Mouse (Mus musculus) forebrain, postnatal 0 days (tissue): ENCODE data around the gene Nbea. TPM values are rescaled to one million over a fixed set of nuclear protein-coding genes. Genes with fewer than 3 reads are reported as not detected.
A peak's percentile ranks its signal among the peaks of the same experiment; 100 is the strongest.

ENCODE experiments used
- ATAC-seq: fragments of 200-750 bp; cut with Nextera tagmentation; 2 replicates; pipeline ENCODE4 v1.8.0; 2017; ENCODE audit warnings: mild to moderate bottlenecking, moderate library complexity
- DNase-seq: peaks from one replicate; pipeline ENCODE4 v3.0.0-alpha.2; 2015
- H3K27ac ChIP-seq: fragments of 300-500 bp; sonication (generic); 2 replicates; pipeline ENCODE4 v1.5.1; 2014; ENCODE audit warnings: low read depth, mild to moderate bottlenecking, antibody characterized with exemption, low read length, moderate library complexity, mixed read lengths
- H3K27me3 ChIP-seq: fragments of 300-500 bp; sonication (generic); 2 replicates; pipeline ENCODE4 v1.6.1; 2014; ENCODE audit warnings: mild to moderate bottlenecking, low read length, mixed read lengths; ENCODE audit not compliant: insufficient read depth
- H3K36me3 ChIP-seq: fragments of 300-500 bp; sonication (generic); 2 replicates; pipeline ENCODE4 v1.6.1; 2014; ENCODE audit warnings: mild to moderate bottlenecking, moderate library complexity; ENCODE audit not compliant: insufficient read depth
- H3K4me1 ChIP-seq: fragments of 300-500 bp; sonication (generic); 2 replicates; pipeline ENCODE4 v1.6.1; 2014; ENCODE audit warnings: antibody characterized with exemption; ENCODE audit not compliant: insufficient read depth
- H3K4me2 ChIP-seq: fragments of 300-500 bp; sonication (generic); 2 replicates; pipeline ENCODE4 v1.6.1; 2014; ENCODE audit warnings: low read depth, mild to moderate bottlenecking, moderate library complexity
- H3K4me3 ChIP-seq: fragments of 300-500 bp; sonication (generic); 2 replicates; pipeline ENCODE4 v1.5.1; 2014; ENCODE audit warnings: low read depth, low read length, mixed read lengths
- H3K9ac ChIP-seq: fragments of 300-500 bp; sonication (generic); 2 replicates; pipeline ENCODE4 v1.6.1; 2014; ENCODE audit warnings: mild to moderate bottlenecking
- H3K9me3 ChIP-seq: fragments of 300-500 bp; sonication (generic); 2 replicates; pipeline ENCODE4 v1.6.1; 2016; ENCODE audit warnings: low read length
- CTCF ChIP-seq: sonication (generic); IDR thresholded peaks from 2 replicates; pipeline ENCODE4 v1.5.1; 2016; ENCODE audit warnings: antibody characterized with exemption, control low read depth, low read depth
- WGBS: fragments of 180-500 bp; shearing (Covaris S2); extraction: QIAGEN DNeasy Blood & Tissue Kit; methylation state at CpG from one replicate; pipeline ENCODE4 v1.1.7; 2014; 5-methylcytosine and 5-hydroxymethylcytosine counted together
- polyA plus RNA-seq: library from polyadenylated mRNA; unstranded; fragments of >200 nt; fragmentation: Nextera tagmentation; extraction: Ambion mirVana; gene quantifications from 2 replicates; pipeline ENCODE4 v1.2.1, GENCODE M21; 2015
- total RNA-seq: library from RNA; depleted of rRNA; stranded (reverse); fragments of >200 nt; gene quantifications from 2 replicates; pipeline ENCODE4 v1.2.3, GENCODE M21; 2014

Nbea gene
- total and polyA plus RNA-seq, 2 experiments from 2014 or later = 42.3 to 198 TPM

- no peak for TF ChIP-seq CTCF
- Histone ChIP-seq H3K27me3 (no peaks in the 10 kb centered on the region), H3K4me3 (no peak overlapping the region), H3K27ac (no peak overlapping the region), H3K9me3 (no peaks in the 10 kb centered on the region), H3K36me3 (0 out of 2 replicates have a peak, but pooled peaks cover 5% of the 10 kb centered on the region), H3K9ac (no peak overlapping the region), H3K4me1 (0 out of 2 replicates have a peak, but pooled peaks cover 4% of the 10 kb centered on the region), H3K4me2 (no peak overlapping the region)
- WGBS = 46% methylated on average over 6 of the region's 6 CpGs
- ATAC-seq (no peak), DNase-seq (no peak)
These were observed 516.5 kb downstream of the Nbea start for GRCm38 (mm10) chr3:55667048-55667447.

GRCm38 (mm10) chr3:55665928-55666327 is 517.6 kb downstream of the Nbea start:
- no peak for DNase-seq
- TF ChIP-seq CTCF = no peak
- no peak for ATAC-seq
- Histone ChIP-seq H3K36me3 (0 out of 2 replicates have a peak, but pooled peaks cover 5% of the 10 kb centered on the region), H3K4me2 (no peak overlapping the region), H3K27ac (no peak overlapping the region), H3K9ac (no peak overlapping the region), H3K4me3 (no peak overlapping the region), H3K4me1 (peaks cover under 1% of the 10 kb centered on the region; the same call in 1 of the 2 replicates), H3K27me3 (no peaks in the 10 kb centered on the region), H3K9me3 (no peaks in the 10 kb centered on the region)
- 25% methylated on average over 5 of the region's 5 CpGs for WGBS

- Histone ChIP-seq H3K4me3 (no peak overlapping the region), H3K9me3 (no peaks in the 10 kb centered on the region), H3K9ac (no peak overlapping the region), H3K27me3 (no peaks in the 10 kb centered on the region), H3K4me1 (no peaks in the 10 kb centered on the region; the same call in 1 of the 2 replicates), H3K27ac (no peak overlapping the region; the same call in 1 of the 2 replicates), H3K4me2 (no peak overlapping the region), H3K36me3 (0 out of 2 replicates have a peak, but pooled peaks cover 5% of the 10 kb centered on the region)
- WGBS = 74% methylated on average over 3 of the region's 3 CpGs
- TF ChIP-seq CTCF = no peak
- ATAC-seq (no peak), DNase-seq (no peak)
These were observed 518.8 kb downstream of the Nbea start for GRCm38 (mm10) chr3:55664713-55665112.

- H3K4me3 ChIP-seq = no peak overlapping the region
- H3K9me3 ChIP-seq = no peaks in the 10 kb centered on the region
- H3K9ac ChIP-seq = no peak overlapping the region
- peaks cover 15% of the 10 kb centered on the region for H3K36me3 ChIP-seq
- TF ChIP-seq CTCF = no peak
- WGBS = 70% methylated on average over 9 of the region's 9 CpGs
- H3K4me2 ChIP-seq = no peak overlapping the region
- ATAC-seq (peak; percentile 53; the same call in 1 of the 2 replicates), DNase-seq (no peak)
- no peaks in the 10 kb centered on the region; the same call in 1 of the 2 replicates for H3K4me1 ChIP-seq
- H3K27me3 ChIP-seq = no peaks in the 10 kb centered on the region
- no peak overlapping the region for H3K27ac ChIP-seq
These were observed 521.6 kb downstream of the Nbea start for GRCm38 (mm10) chr3:55661678-55662445.

GRCm38 (mm10) chr3:55660261-55660838 is 523.2 kb downstream of the Nbea start:
- DNase-seq (no peak), ATAC-seq (no peak)
- peak; percentile 36 for TF ChIP-seq CTCF
- Histone ChIP-seq H3K4me3 (no peak overlapping the region), H3K4me1 (no peaks in the 10 kb centered on the region; the same call in 1 of the 2 replicates), H3K9ac (no peak overlapping the region), H3K9me3 (no peaks in the 10 kb centered on the region), H3K36me3 (peaks cover 18% of the 10 kb centered on the region), H3K4me2 (no peak overlapping the region), H3K27ac (no peak overlapping the region), H3K27me3 (no peaks in the 10 kb centered on the region)
- 91% methylated on average over 10 of the region's 10 CpGs for WGBS

- no peaks in the 10 kb centered on the region for H3K9me3 ChIP-seq
- ATAC-seq = no peak
- H3K27me3 ChIP-seq = no peaks in the 10 kb centered on the region
- peaks cover 20% of the 10 kb centered on the region for H3K36me3 ChIP-seq
- H3K27ac ChIP-seq = no peak overlapping the region
- 62% methylated on average over 7 of the region's 7 CpGs for WGBS
- no peak overlapping the region for H3K4me3 ChIP-seq
- no peaks in the 10 kb centered on the region; the same call in 1 of the 2 replicates for H3K4me1 ChIP-seq
- no peak for DNase-seq
- no peak overlapping the region for H3K9ac ChIP-seq
- H3K4me2 ChIP-seq = no peak overlapping the region
- TF ChIP-seq CTCF = no peak
These were observed 523.8 kb downstream of the Nbea start for GRCm38 (mm10) chr3:55659558-55660215.

GRCm38 (mm10) chr3:55652321-55652720 is 531.2 kb downstream of the Nbea start:
- no peak for TF ChIP-seq CTCF
- no peak overlapping the region for H3K4me2 ChIP-seq
- no peak for ATAC-seq
- H3K4me1 ChIP-seq = no peaks in the 10 kb centered on the region
- DNase-seq = no peak
- H3K27ac ChIP-seq = no peak overlapping the region
- H3K9me3 ChIP-seq = no peaks in the 10 kb centered on the region
- H3K36me3 ChIP-seq = peaks cover 21% of the 10 kb centered on the region
- no peak overlapping the region for H3K9ac ChIP-seq
- H3K27me3 ChIP-seq = no peaks in the 10 kb centered on the region
- WGBS = 76% methylated on average over 2 of the region's 2 CpGs
- no peak overlapping the region for H3K4me3 ChIP-seq
